Mouse (Mus musculus) heart, adult 11 months (tissue): ENCODE data around the gene Sgsm3.
A peak's percentile ranks its signal among the peaks of the same experiment; 100 is the strongest.

ENCODE experiments used
- DNase-seq: peaks from one replicate; pipeline ENCODE4 v3.0.0; 2022

Sgsm3 gene

DNA sequence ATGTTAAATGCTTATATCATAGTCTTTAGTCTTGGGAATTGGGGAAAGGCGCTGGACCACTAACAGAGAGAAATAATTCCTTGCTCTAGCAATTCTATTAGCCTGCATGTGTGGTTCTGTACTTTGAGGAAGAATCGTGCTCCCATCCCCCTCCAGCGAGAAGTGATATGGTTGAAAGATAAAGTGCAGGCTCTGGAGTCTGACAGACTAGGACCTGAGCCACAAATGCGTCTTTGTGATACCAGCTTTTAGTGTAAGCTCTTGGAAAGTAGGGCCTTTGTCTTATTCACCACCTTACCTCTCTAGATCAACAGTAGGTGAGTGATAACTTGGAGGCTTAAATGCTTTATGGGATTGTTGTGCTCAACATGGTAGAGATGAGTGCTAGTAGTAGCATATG lies 3.6 kb downstream of the Sgsm3 start:
- no peak for DNase-seq

DNA sequence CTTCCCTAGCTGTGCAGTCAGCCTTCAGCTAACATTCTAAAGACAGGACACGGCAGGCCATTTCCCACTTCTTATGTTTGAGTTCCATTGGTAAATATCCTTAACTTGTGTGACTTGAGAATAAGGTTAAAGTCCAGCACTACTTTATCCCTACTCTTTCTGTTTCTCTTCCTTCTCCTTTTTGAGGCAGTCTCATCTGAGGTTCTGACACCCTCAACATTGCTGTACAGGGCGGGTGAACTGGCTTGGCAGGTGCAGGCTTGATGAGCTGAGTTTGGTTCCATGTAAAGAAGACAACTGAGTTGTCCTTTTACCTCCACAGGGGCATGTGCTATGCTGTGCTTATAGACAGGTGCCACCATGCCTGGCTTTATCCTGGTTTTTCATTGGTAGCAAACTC lies 5.7 kb downstream of the Sgsm3 start:
- DNase-seq, result no peak

DNA sequence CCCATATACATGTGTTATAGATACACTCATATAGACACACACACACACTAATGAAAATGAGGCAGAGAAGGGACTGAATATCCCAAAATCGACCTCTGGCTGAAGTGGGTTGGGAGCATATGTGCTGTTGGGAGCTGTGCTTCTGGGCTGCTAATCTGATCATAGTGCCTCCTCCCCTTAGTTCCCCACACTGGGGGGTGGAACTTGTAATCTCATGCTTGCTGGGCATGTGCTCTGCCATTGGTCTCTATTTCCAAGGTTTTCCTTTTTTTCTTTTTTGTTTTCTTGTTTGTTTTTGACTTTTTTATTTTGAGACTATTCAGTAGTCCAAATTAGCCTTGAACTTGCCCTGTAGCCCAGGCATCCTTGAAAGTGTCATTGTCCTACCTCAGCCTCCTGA lies 10.8 kb downstream of the Sgsm3 start:
- no peak for DNase-seq

DNA sequence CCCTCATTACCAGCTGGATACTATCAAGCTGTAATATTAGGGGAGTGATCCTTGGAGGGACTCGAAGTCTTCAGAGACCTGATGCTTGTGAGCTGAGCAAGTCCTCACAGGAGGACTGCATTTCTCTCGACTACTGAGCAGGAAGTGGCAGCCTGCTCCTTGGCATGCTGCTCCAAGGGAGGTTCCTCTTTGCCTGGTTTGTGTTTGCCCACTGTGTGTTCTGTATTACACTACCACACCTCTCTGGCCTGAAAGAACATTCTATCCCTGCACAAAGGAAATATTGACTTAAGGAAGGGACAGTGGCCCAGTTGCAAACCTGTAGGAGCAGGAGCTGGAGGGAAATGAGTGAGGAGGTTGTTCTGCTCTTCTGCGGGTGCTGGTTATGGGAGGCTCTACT lies 12.1 kb downstream of the Sgsm3 start:
- no peak for DNase-seq

DNA sequence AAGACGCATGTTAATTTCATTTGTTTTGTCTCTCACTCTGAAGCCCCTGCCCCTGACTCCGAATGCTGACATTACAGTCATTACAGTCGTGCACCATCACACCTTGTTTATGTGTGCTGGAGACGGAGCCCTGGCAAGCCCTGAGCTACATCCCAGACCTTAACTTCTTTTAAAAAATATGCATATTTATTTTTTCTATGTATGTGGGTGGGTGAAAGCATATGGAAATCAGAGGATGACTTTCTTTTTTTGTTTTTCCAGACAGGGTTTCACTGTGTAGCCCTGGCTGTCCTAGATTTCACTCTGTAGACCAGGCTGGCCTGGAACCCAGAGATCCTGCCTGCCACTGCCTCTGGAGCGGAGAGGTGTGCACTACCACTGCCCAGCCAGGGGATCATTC lies 17.4 kb downstream of the Sgsm3 start:
- DNase-seq, result no peak

DNA sequence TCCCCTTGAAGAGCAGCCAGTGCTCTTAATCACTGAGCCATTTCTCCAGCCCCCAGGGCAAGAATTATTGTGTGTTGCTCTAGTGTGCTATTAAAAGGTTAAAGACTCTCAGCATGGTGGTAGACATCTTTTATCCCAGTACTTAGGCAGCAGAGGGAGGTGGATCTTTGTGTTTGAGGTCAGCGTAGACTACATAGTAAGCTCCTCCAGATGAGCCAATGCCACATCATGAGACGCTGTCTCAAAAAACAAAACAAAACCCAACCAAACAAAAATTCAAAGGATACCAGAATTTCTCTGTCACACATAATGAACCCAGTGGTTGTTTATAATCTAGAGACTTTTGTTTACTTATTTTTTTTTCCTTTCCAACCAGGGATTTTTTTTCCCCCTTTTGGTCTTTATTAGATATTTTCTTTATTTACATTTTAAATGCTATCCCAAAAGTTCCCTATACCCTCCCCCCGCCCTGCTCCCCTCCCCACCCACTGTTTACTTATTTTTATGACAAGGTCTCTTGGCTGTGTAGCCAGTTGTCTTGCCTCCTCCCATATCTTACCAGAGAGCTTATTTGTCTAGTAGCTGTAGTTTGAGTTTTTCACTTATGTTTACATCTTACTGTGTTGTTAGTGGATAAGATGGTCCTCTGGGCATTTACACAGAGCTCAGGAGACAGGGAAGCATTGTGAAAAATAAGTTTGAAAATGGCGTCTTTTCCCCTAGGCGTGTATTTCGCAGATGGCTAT lies 18.7 kb downstream of the Sgsm3 start:
- no peak for DNase-seq

DNA sequence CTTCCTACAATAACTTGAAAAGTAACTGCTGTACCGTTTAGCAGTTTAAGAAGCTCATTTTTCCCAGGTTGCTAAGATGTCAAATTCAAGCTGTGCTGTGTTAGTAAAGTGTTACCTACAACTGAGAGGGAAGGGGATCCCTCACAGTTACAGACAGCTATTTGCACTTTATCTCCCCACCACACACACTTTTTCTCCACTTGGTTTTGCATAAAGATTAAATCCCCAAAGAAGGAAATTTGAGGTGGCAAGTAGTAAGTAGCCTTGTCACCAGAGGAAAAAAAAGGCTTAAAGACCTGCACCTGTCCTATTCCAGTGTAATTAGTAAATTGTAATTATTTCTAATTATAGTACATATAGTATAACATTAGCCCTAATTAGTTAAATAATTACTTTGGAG lies 19.5 kb downstream of the Sgsm3 start:
- DNase-seq, result no peak

DNA sequence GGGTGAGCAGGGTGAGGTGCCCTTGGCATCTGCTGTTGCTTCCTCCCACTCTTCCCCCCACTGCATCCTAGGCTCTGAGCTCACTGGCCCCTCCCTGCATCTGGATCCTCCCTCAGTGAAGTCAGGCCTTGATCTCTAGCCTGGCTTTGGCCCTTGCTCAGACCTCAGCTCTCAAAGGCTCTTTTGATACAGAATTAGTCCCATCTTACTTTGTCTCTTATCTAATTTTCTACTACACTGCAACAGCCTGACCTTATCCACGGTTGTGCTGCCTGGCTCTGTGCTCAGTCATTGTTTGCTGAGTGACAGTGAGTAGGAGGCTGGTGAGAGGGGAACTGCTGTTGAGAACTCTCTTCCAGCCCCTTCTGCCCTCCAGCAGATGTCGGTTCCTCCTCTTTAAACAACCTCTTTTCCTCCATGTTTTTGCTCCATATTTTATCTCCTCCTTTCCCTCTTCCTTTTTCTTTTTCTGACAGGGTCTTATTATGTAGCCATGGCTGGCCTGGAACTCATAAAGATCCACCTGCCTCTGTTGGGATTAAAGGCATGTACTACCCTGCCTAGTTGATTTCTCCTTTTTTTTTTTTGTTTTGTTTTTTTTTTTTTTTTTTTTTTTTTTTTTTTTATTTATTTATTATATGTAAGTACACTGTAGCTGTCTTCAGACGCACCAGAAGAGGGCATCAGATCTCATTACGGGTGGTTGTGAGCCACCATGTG lies 23.0 kb downstream of the Sgsm3 start:
- DNase-seq, result no peak

DNA sequence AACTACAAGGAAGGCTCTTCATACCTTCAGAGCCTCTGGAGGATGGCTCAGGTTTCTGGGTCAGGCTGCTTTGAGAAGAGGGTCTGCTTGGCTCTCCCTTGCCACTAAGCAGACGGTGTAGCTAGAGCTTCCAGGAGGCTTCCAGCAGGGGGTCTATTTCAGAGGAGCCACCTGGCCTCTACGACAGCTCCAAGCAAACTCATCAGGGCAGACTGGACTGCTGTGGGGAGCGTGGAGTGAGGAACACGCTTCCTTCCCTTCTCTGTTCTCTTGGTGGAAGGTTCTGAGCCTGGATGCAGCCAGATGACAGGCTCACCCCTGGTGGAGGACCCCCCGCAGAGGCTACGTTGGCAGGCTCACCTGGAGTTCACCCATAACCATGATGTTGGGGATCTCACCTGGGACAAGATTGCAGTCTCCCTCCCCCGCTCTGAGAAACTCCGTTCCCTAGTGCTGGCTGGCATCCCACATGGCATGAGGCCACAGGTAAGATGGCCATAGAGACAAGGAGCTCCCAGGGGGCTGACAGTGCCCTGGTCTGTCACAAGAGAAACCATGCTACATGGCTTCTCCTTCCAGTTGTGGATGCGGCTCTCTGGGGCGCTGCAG lies 28.7 kb downstream of the Sgsm3 start:
- DNase-seq, result no peak

DNA sequence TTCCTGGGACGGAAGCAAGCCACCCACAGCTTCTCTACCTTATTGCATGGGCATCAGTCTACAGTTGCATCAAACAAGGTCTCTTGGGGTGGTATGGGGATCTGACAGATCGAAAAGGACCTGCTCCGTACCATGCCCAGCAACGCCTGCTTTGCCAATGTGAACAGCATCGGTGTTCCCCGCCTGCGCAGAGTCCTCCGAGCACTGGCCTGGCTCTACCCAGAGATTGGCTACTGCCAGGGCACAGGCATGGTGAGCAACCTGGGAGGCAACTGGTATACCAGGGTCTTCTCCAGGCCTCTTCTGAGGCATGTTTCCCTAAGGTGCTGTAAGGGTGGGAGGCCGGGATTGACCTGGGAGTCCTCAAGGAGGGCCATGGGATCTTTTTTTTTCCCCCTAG lies 29.8 kb downstream of the Sgsm3 start:
- DNase-seq, result peak; percentile 87

DNA sequence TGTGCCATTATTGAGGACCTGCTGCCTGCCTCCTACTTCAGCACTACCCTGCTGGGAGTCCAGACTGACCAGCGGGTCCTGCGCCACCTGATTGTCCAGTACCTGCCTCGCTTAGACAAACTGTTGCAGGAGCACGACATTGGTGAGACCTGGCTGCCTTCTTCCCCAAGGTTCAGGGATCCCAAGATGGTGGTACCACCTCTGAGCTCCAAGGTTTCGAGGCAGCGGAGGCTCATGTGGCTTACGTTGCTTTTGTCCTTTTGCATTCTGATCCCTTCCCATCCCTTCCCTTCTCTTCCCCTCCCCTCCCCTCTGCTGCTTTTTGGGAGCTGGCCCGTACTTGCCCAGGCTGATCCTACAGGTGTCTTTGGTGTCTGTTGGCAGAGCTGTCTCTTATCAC lies 30.3 kb downstream of the Sgsm3 start:
- DNase-seq, result peak; percentile 75

DNA sequence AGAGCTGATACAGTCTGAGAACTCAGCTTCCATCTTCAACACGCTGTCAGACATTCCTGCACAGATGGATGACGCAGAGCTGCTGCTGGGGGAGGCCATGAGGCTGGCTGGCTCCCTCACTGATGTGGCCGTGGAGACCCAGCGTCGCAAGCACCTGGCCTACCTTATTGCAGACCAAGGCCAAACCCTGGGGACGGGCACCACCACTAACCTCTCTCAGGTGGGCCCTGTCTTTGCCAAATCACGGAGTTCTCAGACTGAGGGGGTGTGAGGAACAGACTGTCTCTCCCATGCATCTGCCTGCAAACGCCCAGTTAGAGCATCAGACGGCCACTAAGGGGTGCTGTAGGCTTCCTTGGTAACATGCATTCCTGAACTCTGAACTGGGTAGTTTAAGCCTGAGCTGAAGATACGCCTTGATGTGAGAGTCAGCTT lies 31.1 kb downstream of the Sgsm3 start:
- DNase-seq, result peak; percentile 89

DNA sequence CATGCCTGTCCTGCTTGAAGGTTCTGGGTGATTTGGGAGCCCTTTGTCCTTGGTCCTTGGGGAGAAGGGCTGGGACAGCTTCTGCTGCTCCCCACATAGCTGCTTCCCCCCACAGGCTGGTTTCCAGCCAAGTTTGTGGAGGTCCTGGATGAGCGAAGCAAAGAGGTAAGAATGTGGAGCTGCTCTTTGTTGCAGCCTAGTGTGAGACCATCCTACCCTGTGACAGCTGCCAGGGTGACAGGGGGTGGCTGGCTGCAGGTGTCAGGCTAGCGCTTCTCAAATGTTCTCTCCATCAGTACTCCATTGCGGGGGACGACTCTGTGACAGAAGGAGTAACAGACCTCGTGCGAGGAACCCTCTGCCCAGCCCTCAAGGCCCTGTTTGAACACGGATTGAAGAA lies 32.5 kb downstream of the Sgsm3 start:
- DNase-seq, result peak; percentile 73

DNA sequence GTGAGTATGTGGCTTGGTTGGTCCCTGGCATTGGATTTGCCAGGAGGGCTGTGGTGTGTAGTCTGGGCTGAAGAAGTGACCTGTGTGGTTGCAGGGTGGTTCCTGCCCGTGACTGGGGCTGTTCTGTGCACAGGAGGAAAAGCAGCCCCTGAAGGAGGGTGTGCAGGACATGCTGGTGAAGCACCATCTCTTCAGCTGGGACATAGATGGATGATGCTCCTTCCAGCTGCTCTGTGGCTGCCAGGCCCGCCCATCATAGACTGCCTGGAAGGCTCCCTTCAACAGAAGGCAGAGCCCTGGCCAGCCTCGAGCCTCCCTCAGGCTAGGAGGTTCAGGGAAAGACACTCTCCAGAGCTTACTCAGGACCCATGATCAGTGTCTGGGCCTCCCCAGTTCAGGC lies 34.0 kb downstream of the Sgsm3 start:
- peak; percentile 89 for DNase-seq

DNA sequence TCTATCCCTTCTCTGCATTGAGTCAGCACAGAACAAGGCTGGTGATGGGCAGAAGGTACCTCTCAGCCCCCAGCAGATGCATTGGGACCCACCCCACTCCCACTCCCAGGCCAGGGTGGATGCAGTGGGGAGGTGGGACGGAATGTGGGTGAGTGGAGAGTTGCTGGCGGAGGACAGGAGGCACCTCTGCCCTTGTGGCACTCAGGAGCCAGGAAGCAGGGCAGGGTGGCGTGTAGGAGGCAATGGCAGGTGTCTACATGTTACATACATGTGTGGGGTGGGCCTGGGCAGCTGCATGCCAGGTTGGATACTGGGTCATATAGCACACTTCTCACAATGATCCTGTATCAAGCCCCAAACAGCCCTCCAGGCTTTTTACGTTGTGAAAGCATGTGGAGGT lies 34.8 kb downstream of the Sgsm3 start:
- DNase-seq, result peak; percentile 76

DNA sequence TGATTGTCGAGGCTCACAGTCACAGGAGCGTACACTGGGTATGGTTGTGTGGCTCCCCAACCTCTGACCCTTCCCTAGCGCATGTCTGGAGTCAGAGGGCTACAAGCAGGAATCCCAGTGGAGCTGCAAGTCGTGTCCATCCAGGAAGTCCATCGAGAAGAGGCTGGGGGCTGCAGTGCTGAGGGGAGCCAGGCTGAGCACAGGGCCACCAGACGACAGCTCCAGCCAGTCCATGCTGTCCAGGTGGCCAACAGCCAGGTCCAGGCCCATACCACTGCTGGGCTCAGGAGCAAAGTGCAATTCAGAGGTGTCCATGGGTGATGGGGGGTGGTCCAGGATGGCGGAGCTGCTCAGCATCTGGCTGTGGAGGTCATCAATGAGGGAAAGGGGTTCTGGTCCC lies 35.6 kb downstream of the Sgsm3 start:
- DNase-seq, result peak; percentile 91

DNA sequence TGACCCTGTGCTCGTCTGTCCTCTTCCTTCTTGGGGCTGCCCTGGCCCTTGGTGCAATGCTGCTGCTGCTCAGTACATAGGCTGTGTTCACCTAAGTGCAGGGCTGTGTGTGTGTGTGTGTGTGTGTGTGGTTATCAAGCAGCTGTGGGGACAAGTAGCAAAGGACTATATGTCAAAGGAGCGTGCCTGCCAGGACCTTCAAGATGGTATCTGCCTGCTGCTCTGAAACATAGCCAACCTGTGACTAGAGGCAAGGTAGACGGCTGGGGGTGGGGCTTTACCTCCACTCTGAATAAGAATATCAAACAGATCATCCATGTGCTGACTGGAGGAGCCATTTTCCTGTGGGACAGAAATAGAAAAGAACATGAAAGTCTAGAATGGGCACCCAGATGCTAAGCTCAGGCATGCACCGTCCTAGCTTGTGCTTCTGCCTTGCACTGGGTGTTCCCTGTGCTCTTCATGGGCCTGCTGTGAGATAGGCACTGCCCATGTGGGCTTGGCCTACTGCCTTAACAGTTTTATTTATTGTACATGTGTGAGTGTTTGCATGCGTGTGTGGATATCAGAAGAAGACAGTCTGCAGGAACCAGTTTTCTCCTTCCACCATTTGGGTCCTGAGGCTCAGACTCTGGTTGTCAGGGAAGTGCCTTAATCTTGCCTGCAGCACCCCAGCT lies 37.6 kb downstream of the Sgsm3 start:
- peak; percentile 74 for DNase-seq

DNA sequence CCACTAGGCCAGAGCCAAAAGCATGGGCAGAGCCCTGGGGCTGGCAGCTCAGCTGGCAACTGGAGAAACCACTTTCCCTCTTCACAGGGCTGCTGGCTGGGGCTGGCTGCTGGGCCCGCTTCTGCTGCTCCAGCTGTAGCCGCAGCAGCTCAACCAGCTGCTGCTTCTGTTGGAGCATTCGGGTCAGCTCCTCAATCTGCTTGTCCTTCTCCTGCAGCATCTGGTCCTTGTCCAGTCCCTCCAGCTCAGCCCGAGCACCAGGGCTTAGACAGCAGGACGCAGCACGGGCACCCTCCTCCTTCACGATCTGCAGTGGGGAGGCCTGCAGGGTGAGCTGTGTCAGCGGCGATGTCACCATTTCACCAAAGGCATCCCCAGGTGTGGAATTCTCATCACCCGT lies 38.9 kb downstream of the Sgsm3 start:
- DNase-seq, result no peak

DNA sequence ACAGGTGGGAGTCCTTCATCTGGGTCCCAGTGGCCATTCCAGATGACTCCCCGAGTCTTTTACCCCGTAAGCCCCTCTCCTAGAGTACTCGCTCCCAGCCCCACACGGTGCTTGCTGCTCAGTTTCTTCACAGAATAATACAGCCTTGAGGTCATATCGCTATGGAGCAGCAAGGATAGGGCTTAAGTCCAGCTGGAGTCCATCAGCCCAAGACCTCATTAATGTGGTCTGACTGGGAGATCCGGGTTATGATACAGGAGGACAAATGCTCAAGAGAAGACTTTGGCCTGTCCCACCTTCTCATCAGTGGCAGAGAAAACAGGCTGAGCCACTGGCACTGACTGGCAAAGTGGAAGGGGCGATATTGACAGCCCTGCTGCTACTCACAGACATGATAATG lies 39.7 kb downstream of the Sgsm3 start:
- peak; percentile 88 for DNase-seq

DNA sequence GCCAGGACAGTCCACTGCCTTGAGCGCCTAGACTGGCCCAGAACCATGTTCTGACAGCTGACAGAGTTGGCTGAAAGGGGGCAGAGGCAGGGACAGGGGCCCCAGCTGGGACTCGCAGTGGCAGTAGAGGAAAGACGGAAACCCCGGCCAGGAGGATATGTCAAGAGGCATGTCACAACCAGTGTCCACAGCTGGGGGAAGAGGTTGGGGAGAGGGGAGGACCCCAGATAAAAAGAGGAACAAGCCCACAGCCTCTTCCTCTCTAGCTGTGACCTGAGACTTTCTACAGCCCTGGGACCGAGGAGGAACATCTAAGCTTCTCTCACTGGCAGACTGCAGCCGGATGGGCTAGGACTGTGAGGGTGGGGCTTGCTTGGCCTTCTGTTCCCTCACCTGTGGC lies 43.8 kb downstream of the Sgsm3 start:
- peak; percentile 97 for DNase-seq

DNA sequence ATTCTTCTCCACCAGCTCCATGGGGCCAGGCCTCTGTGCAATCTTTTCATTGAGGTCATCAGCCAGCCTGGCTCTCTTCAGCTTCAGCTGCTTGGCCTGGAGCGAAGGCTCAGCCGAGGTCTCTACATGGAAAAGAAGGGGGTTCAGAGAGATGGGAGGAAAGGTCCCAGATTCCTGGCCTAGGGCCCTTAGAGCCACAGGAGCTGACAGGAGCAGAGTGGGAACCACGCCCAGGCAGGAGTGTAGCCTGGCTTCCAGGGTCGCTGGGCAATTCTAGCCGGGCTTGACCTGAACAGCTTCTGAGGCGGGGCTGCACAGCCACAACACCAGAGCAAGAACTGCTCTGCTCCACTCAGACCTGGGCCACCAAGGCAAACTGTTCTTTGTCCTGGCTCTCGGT lies 44.9 kb downstream of the Sgsm3 start:
- peak; percentile 80 for DNase-seq

DNA sequence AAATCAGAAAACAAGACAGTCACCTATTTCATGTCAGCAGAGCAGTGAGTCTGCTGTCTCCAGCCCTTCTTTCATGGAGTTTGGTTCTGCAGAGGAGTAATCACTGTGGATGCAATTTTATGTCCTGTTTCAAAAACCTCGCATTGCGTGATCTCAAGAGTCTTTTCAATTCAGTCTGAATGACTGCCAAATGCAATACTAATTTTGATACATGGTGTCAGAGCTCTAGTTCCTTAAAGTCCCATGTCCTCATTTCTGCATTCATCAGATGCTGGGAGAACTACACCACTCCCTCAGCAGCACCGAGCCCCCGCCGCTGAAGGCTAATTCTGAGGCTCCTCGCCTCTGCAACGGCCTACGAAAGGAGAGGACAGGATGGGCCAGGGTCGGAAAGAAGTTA lies 46.3 kb downstream of the Sgsm3 start:
- no peak for DNase-seq

DNA sequence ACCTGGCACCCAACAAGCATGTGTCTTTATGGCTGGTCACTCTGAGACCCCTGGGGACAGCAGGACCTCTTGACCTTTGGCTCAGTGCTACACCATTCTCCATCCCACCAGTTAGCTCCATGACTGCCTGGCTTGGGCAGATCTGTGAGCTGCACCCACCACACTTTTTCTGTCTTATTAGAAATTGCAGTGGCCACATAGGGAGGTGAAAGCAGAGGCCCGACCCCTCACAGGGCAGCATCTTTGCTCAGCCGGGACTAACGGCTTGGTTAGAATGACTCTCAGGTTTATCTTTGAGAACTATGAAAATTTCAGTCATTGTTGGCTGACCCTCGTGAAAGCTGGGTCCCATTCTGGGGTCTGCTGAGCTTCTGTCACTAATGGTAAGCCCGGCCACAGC lies 49.3 kb downstream of the Sgsm3 start:
- peak; percentile 91 for DNase-seq
